Mouse (Mus musculus) forebrain, postnatal 0 days (tissue): ENCODE measurements around the gene Rb1. TPM values are rescaled to one million over a fixed set of nuclear protein-coding genes. Genes with fewer than 3 reads are reported as not detected.

ENCODE experiments used
- ATAC-seq: fragments of 200-750 bp; cut with Nextera tagmentation; 2 replicates; pipeline ENCODE4 v1.8.0; 2017; ENCODE audit warnings: mild to moderate bottlenecking, moderate library complexity
- DNase-seq: peaks from one replicate; pipeline ENCODE4 v3.0.0-alpha.2; 2015
- H3K27ac ChIP-seq: fragments of 300-500 bp; sonication (generic); 2 replicates; pipeline ENCODE4 v1.5.1; 2014; ENCODE audit warnings: low read depth, mild to moderate bottlenecking, antibody characterized with exemption, low read length, moderate library complexity, mixed read lengths
- H3K27me3 ChIP-seq: fragments of 300-500 bp; sonication (generic); 2 replicates; pipeline ENCODE4 v1.6.1; 2014; ENCODE audit warnings: mild to moderate bottlenecking, low read length, mixed read lengths; ENCODE audit not compliant: insufficient read depth
- H3K36me3 ChIP-seq: fragments of 300-500 bp; sonication (generic); 2 replicates; pipeline ENCODE4 v1.6.1; 2014; ENCODE audit warnings: mild to moderate bottlenecking, moderate library complexity; ENCODE audit not compliant: insufficient read depth
- H3K4me1 ChIP-seq: fragments of 300-500 bp; sonication (generic); 2 replicates; pipeline ENCODE4 v1.6.1; 2014; ENCODE audit warnings: antibody characterized with exemption; ENCODE audit not compliant: insufficient read depth
- H3K4me2 ChIP-seq: fragments of 300-500 bp; sonication (generic); 2 replicates; pipeline ENCODE4 v1.6.1; 2014; ENCODE audit warnings: low read depth, mild to moderate bottlenecking, moderate library complexity
- H3K4me3 ChIP-seq: fragments of 300-500 bp; sonication (generic); 2 replicates; pipeline ENCODE4 v1.5.1; 2014; ENCODE audit warnings: low read depth, low read length, mixed read lengths
- H3K9ac ChIP-seq: fragments of 300-500 bp; sonication (generic); 2 replicates; pipeline ENCODE4 v1.6.1; 2014; ENCODE audit warnings: mild to moderate bottlenecking
- H3K9me3 ChIP-seq: fragments of 300-500 bp; sonication (generic); 2 replicates; pipeline ENCODE4 v1.6.1; 2016; ENCODE audit warnings: low read length
- CTCF ChIP-seq: sonication (generic); IDR thresholded peaks from 2 replicates; pipeline ENCODE4 v1.5.1; 2016; ENCODE audit warnings: antibody characterized with exemption, control low read depth, low read depth
- WGBS: fragments of 180-500 bp; shearing (Covaris S2); extraction: QIAGEN DNeasy Blood & Tissue Kit; methylation state at CpG from one replicate; pipeline ENCODE4 v1.1.7; 2014; 5-methylcytosine and 5-hydroxymethylcytosine counted together
- polyA plus RNA-seq: library from polyadenylated mRNA; unstranded; fragments of >200 nt; fragmentation: Nextera tagmentation; extraction: Ambion mirVana; gene quantifications from 2 replicates; pipeline ENCODE4 v1.2.1, GENCODE M21; 2015
- total RNA-seq: library from RNA; depleted of rRNA; stranded (reverse); fragments of >200 nt; gene quantifications from 2 replicates; pipeline ENCODE4 v1.2.3, GENCODE M21; 2014

Gene Rb1
- total and polyA plus RNA-seq, 2 experiments from 2014 or later = 20.6 to 37.9 TPM

DNA sequence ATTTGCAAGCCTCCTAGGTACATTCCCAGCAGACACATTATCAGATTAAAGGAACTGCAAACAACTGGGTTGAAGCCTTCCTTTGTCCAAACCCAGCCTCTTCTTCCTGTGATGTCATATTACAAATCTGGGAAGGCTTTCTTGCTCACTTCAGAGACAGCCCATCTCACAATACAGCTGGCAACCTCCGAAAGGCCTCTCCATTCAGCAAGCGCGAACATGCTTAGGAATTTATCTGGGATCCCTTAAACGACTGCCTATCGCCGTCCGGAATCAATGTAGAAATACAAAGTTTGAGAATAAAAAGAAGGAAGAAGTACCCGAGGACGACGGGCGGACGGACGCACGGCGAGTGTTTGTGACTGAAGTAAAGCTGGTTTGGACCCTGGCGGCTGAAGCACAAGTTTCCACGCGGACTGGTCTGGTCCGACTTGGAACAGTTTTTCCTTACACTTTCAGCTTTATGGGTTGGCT is 87.7 kb downstream of the Rb1 start, which contains the start of gene Lpar6:
Gene Lpar6, plus strand, starts transcription at position 48 of the 474 bp plus-strand sequence.
- no peak for TF ChIP-seq CTCF
- Histone ChIP-seq H3K9ac (peak within 1 kb of the TSS; percentile 42), H3K27me3 (no peaks in the 10 kb centered on the region), H3K27ac (peak within 1 kb of the TSS; percentile 62), H3K4me1 (peaks cover 6% of the 10 kb centered on the region; the same call in 1 of the 2 replicates), H3K36me3 (no peaks in the 10 kb centered on the region), H3K4me3 (peak within 1 kb of the TSS; percentile 36), H3K9me3 (no peaks in the 10 kb centered on the region), H3K4me2 (peak within 1 kb of the TSS; percentile 51)
- ATAC-seq (peak; percentile 86), DNase-seq (peak; percentile 62)
- WGBS = 3% methylated on average over 19 of the region's 19 CpGs

DNA sequence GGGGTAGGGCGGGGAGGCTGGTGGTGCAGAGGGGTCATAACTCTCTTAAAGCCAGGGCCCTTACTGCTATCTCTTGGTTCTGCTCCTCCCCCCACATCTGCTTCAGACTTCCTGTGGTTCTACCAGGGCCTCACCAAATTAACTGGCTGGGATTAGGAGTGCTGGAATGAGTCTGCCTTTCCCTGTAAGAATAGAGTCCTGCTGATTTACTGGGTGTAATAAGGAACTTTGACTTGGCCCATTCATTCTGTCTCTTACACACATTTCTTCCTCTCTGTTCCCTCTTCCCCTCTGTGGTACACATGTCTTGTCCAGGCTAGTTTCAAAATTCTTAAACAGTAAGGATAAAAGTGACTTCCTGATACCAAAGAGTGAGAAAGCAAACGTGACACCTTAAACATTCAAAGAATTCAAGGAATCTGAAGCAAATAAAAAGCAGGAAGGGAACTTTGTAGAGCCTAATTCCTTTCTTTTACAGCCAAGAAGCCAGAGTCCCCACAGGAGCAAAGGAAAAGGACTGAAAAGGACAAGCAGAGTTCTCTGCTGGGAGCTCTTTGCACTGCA is 91.1 kb downstream of the Rb1 start:
- ATAC-seq (no peak), DNase-seq (no peak)
- no peaks in the 10 kb centered on the region for H3K27me3 ChIP-seq
- no peak overlapping the region for H3K4me3 ChIP-seq
- no peak overlapping the region for H3K4me2 ChIP-seq
- H3K9ac ChIP-seq = no peak overlapping the region
- H3K36me3 ChIP-seq = no peaks in the 10 kb centered on the region
- no peak for TF ChIP-seq CTCF
- WGBS = 23% methylated on average over 2 of the region's 2 CpGs
- no peak overlapping the region for H3K27ac ChIP-seq
- H3K9me3 ChIP-seq = no peaks in the 10 kb centered on the region
- H3K4me1 ChIP-seq = peaks cover 6% of the 10 kb centered on the region; the same call in 1 of the 2 replicates

- WGBS = 27% methylated on average over 5 of the region's 5 CpGs
- Histone ChIP-seq H3K9ac (no peak overlapping the region), H3K9me3 (no peaks in the 10 kb centered on the region), H3K4me1 (no peaks in the 10 kb centered on the region), H3K36me3 (no peaks in the 10 kb centered on the region), H3K4me2 (no peak overlapping the region), H3K27ac (no peak overlapping the region), H3K4me3 (no peak overlapping the region), H3K27me3 (no peaks in the 10 kb centered on the region)
- ATAC-seq (no peak), DNase-seq (no peak)
- TF ChIP-seq CTCF = no peak
Measured at GRCm38 (mm10) chr14:73231286-73231982, 94.2 kb downstream of the Rb1 start.

DNA sequence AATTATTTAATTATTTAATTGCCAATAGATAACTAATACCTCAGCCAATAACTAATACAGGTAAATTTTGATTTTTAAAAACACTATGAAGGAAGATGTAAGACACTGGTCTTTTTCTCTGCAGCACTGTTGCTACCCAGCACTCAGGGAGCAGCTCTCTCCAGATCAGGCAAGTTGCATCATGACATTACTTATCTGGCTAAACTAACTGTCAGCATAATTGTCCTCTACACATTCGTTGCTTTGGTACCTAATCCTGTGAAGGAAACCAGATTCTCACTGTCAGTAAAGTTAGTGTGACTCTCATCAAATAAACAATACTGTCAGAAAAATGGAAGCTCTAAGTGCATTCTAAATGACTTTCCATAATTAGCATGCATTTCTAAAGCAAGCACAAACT is 98.8 kb downstream of the Rb1 start:
- Histone ChIP-seq H3K9me3 (no peaks in the 10 kb centered on the region), H3K4me3 (no peak overlapping the region), H3K4me1 (no peaks in the 10 kb centered on the region), H3K4me2 (no peak overlapping the region), H3K36me3 (no peaks in the 10 kb centered on the region), H3K27ac (no peak overlapping the region; the same call in 1 of the 2 replicates), H3K27me3 (no peaks in the 10 kb centered on the region), H3K9ac (no peak overlapping the region)
- WGBS = 10% methylated on average over 1 of the region's 1 CpGs
- TF ChIP-seq CTCF = no peak
- ATAC-seq (peak; percentile 74), DNase-seq (peak; percentile 3)

- no peak overlapping the region for H3K27ac ChIP-seq
- no peaks in the 10 kb centered on the region for H3K27me3 ChIP-seq
- no peak for ATAC-seq
Measured at GRCm38 (mm10) chr14:73226346-73226745, 99.3 kb downstream of the Rb1 start.

DNA sequence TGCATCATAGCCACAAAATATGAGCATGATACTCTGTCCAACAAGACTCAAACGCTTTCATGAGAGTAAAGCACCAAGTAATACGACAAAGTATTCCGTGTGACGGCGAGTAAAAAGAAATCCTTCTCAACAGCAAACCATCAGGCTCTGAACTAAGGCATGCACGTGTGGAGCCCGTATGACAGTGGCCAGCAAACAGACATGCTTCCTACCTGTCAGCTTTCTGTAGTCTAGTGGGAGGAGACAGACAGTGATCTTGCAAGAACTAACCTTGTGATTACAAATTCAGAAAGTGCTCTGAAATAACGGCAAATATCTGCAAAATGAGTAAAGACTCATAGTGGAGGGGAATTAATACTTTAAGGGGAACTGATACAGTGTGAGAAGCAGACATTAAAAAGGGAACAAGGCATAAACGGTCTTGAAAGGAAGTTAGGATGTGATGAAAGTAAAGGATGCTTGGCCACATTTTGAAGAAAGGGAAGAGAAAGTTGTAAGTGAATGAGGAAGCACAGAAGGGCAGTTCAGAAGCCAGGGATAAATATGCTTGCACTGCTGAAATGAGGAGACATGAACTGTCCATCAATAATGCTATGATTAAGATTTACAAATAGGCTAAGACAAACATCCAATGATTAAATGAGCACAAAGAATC is 103.2 kb downstream of the Rb1 start:
- TF ChIP-seq CTCF = no peak
- H3K9me3 ChIP-seq = no peaks in the 10 kb centered on the region
- ATAC-seq (no peak), DNase-seq (no peak)
- H3K4me2 ChIP-seq = no peak overlapping the region
- no peaks in the 10 kb centered on the region for H3K36me3 ChIP-seq
- 90% methylated on average over 9 of the region's 9 CpGs for WGBS
- no peak overlapping the region for H3K4me3 ChIP-seq
- no peak overlapping the region for H3K9ac ChIP-seq
- no peak overlapping the region for H3K27ac ChIP-seq
- no peaks in the 10 kb centered on the region for H3K27me3 ChIP-seq
- H3K4me1 ChIP-seq = no peaks in the 10 kb centered on the region

More at GRCm38 (mm10) chr14:73226346-73226745, 99.3 kb downstream of the Rb1 start:
- DNase-seq = peak; percentile 10
- no peak for TF ChIP-seq CTCF
- no peak overlapping the region for H3K9ac ChIP-seq
- H3K9me3 ChIP-seq = no peaks in the 10 kb centered on the region
- no peak overlapping the region for H3K4me3 ChIP-seq
- 48% methylated on average over 3 of the region's 3 CpGs for WGBS
- no peak overlapping the region for H3K4me2 ChIP-seq
- no peaks in the 10 kb centered on the region for H3K36me3 ChIP-seq
- no peaks in the 10 kb centered on the region for H3K4me1 ChIP-seq

- DNase-seq (peak; percentile 35), ATAC-seq (peak; percentile 66; the same call in 1 of the 2 replicates)
- no peak overlapping the region for H3K4me2 ChIP-seq
- H3K27ac ChIP-seq = no peak overlapping the region
- no peaks in the 10 kb centered on the region for H3K9me3 ChIP-seq
- H3K27me3 ChIP-seq = no peaks in the 10 kb centered on the region
- H3K4me3 ChIP-seq = no peak overlapping the region
- no peaks in the 10 kb centered on the region for H3K4me1 ChIP-seq
- peaks cover 4% of the 10 kb centered on the region; the same call in 1 of the 2 replicates for H3K36me3 ChIP-seq
- no peak for TF ChIP-seq CTCF
- 76% methylated on average over 1 of the region's 1 CpGs for WGBS
- H3K9ac ChIP-seq = no peak overlapping the region
Measured at GRCm38 (mm10) chr14:73217062-73217461, 108.6 kb downstream of the Rb1 start.
